Mouse (Mus musculus): ENCODE data around the gene Dnajb6. TPM values are rescaled to one million over a fixed set of nuclear protein-coding genes. Genes with fewer than 3 reads are reported as not detected.

Gene Dnajb6
- total RNA-seq, 1 experiment from 2014 or later: 273 TPM

GRCm38 (mm10) chr5:29824796-29825195, 89.3 kb downstream of the Dnajb6 start:
- no peak for ATAC-seq (replicated peaks; ENCODE audit: insufficient number of reproducible peaks, low FRiP score, low TSS enrichment, poor library complexity, severe bottlenecking)

GRCm38 (mm10) chr5:29826780-29827179, 91.3 kb downstream of the Dnajb6 start:
- no peak for ATAC-seq (replicated peaks; ENCODE audit: insufficient number of reproducible peaks, low FRiP score, low TSS enrichment, poor library complexity, severe bottlenecking)

GRCm38 (mm10) chr5:29842444-29843166, 107.1 kb downstream of the Dnajb6 start:
- ATAC-seq (replicated peaks; ENCODE audit: insufficient number of reproducible peaks, low FRiP score, low TSS enrichment, poor library complexity, severe bottlenecking): no peak

GRCm38 (mm10) chr5:29845038-29845437, 109.5 kb downstream of the Dnajb6 start:
- no peak for ATAC-seq (replicated peaks; ENCODE audit: insufficient number of reproducible peaks, low FRiP score, low TSS enrichment, poor library complexity, severe bottlenecking)

- no peak for ATAC-seq (replicated peaks; ENCODE audit: insufficient number of reproducible peaks, low FRiP score, low TSS enrichment, poor library complexity, severe bottlenecking)
Measured at GRCm38 (mm10) chr5:29847494-29847893, 112.0 kb downstream of the Dnajb6 start.

- no peak for ATAC-seq (replicated peaks; ENCODE audit: insufficient number of reproducible peaks, low FRiP score, low TSS enrichment, poor library complexity, severe bottlenecking)
Measured at GRCm38 (mm10) chr5:29848091-29848490, 112.6 kb downstream of the Dnajb6 start.

GRCm38 (mm10) chr5:29852376-29852775, 116.9 kb downstream of the Dnajb6 start:
- no peak for ATAC-seq (replicated peaks; ENCODE audit: insufficient number of reproducible peaks, low FRiP score, low TSS enrichment, poor library complexity, severe bottlenecking)

- ATAC-seq (replicated peaks; ENCODE audit: insufficient number of reproducible peaks, low FRiP score, low TSS enrichment, poor library complexity, severe bottlenecking): no peak
Measured at GRCm38 (mm10) chr5:29853035-29853434, 117.5 kb downstream of the Dnajb6 start.

- 0 out of 2 replicates have a peak, but pooled peaks have one; percentile 53 for ATAC-seq (replicated peaks; ENCODE audit: insufficient number of reproducible peaks, low FRiP score, low TSS enrichment, poor library complexity, severe bottlenecking)
Measured at GRCm38 (mm10) chr5:29854376-29854775, 118.9 kb downstream of the Dnajb6 start.

GRCm38 (mm10) chr5:29854971-29855370, 119.5 kb downstream of the Dnajb6 start:
- no peak for ATAC-seq (replicated peaks; ENCODE audit: insufficient number of reproducible peaks, low FRiP score, low TSS enrichment, poor library complexity, severe bottlenecking)

- no peak for ATAC-seq (replicated peaks; ENCODE audit: insufficient number of reproducible peaks, low FRiP score, low TSS enrichment, poor library complexity, severe bottlenecking)
Measured at GRCm38 (mm10) chr5:29861522-29861921, 126.0 kb downstream of the Dnajb6 start.

GRCm38 (mm10) chr5:29862388-29862787, 126.9 kb downstream of the Dnajb6 start:
- ATAC-seq (replicated peaks; ENCODE audit: insufficient number of reproducible peaks, low FRiP score, low TSS enrichment, poor library complexity, severe bottlenecking): no peak

GRCm38 (mm10) chr5:29864291-29864737, 128.8 kb downstream of the Dnajb6 start:
- no peak for ATAC-seq (replicated peaks; ENCODE audit: insufficient number of reproducible peaks, low FRiP score, low TSS enrichment, poor library complexity, severe bottlenecking)

GRCm38 (mm10) chr5:29864994-29865393, 129.5 kb downstream of the Dnajb6 start:
- no peak for ATAC-seq (replicated peaks; ENCODE audit: insufficient number of reproducible peaks, low FRiP score, low TSS enrichment, poor library complexity, severe bottlenecking)

Other genes with a start within 250 kb of the Dnajb6 start
- gene Ube3c, start 166.4 kb upstream of the Dnajb6 start, total RNA-seq (2017): 22.9 to 35.4 TPM (median 28.7 TPM) in 3 replicates
- 12.6 to 24.8 TPM in 2 of 3 replicates, not detected in the other for gene Gm5129, start 248 bp downstream of the Dnajb6 start, total RNA-seq (2017)